Mouse (Mus musculus) limb, embryonic 11.5 days (tissue): ENCODE data around the gene Orc6. TPM values are rescaled to one million over a fixed set of nuclear protein-coding genes. Genes with fewer than 3 reads are reported as not detected.

Experiments
- ATAC-seq: fragments of 200-750 bp; cut with Nextera tagmentation; 2 replicates; pipeline ENCODE4 v1.8.0; 2017; ENCODE audit warnings: low read depth; ENCODE audit not compliant: insufficient number of reproducible peaks, low FRiP score, low TSS enrichment
- DNase-seq: peaks from one replicate; pipeline ENCODE4 v3.0.0-alpha.2; 2015; ENCODE audit warnings: low spot score
- H3K27ac ChIP-seq: fragments of 300-500 bp; sonication (generic); replicated peaks from 2 replicates; pipeline ENCODE4 v1.5.1; 2014; ENCODE audit warnings: low read depth, mild to moderate bottlenecking, low read length
- H3K27me3 ChIP-seq: fragments of 300-500 bp; sonication (generic); 2 replicates; pipeline ENCODE4 v1.6.1; 2014; ENCODE audit warnings: mild to moderate bottlenecking, low read length, mixed read lengths; ENCODE audit not compliant: control insufficient read depth, insufficient read depth
- H3K36me3 ChIP-seq: fragments of 300-500 bp; sonication (generic); 2 replicates; pipeline ENCODE4 v1.6.1; 2014; ENCODE audit warnings: mild to moderate bottlenecking, low read length, moderate library complexity, mixed read lengths; ENCODE audit not compliant: control insufficient read depth, insufficient read depth
- H3K4me1 ChIP-seq: fragments of 300-500 bp; sonication (generic); 2 replicates; pipeline ENCODE4 v1.6.1; 2014; ENCODE audit warnings: low read length, mixed read lengths; ENCODE audit not compliant: control insufficient read depth, insufficient read depth
- H3K4me2 ChIP-seq: fragments of 300-500 bp; sonication (generic); 2 replicates; pipeline ENCODE4 v1.6.1; 2014; ENCODE audit warnings: low read depth, mild to moderate bottlenecking, moderate library complexity; ENCODE audit not compliant: severe bottlenecking
- H3K4me3 ChIP-seq: fragments of 300-500 bp; sonication (generic); 2 replicates; pipeline ENCODE4 v1.5.1; 2014; ENCODE audit warnings: low read depth, low read length
- H3K9ac ChIP-seq: fragments of 300-500 bp; sonication (generic); 2 replicates; pipeline ENCODE4 v1.6.1; 2014; ENCODE audit warnings: mild to moderate bottlenecking, low read length
- H3K9me3 ChIP-seq: fragments of 300-500 bp; sonication (generic); 2 replicates; pipeline ENCODE4 v1.6.1; 2016; ENCODE audit warnings: low read length; ENCODE audit not compliant: control insufficient read depth
- WGBS: fragments of 180-500 bp; shearing (Covaris S2); extraction: QIAGEN DNeasy Blood & Tissue Kit; methylation state at CpG from one replicate; pipeline ENCODE4 v1.1.7; 2014; 5-methylcytosine and 5-hydroxymethylcytosine counted together
- polyA plus RNA-seq: library from polyadenylated mRNA; unstranded; fragments of >200 nt; fragmentation: Nextera tagmentation; extraction: Ambion mirVana; gene quantifications from 2 replicates; pipeline ENCODE4 v1.2.1, GENCODE M21; 2014

The Orc6 gene
- polyA plus RNA-seq, 1 experiment from 2014 or later, result 158 TPM

GRCm38 (mm10) chr8:85339871-85340573 lies 40.6 kb downstream of the Orc6 start:
- Histone ChIP-seq H3K27me3 (no peaks in the 10 kb centered on the region), H3K4me1 (no peaks in the 10 kb centered on the region), H3K27ac (no peak overlapping the region), H3K4me3 (no peak overlapping the region), H3K9me3 (no peaks in the 10 kb centered on the region), H3K4me2 (no peak overlapping the region), H3K9ac (no peak overlapping the region), H3K36me3 (no peaks in the 10 kb centered on the region)
- 72% methylated on average over 5 of the region's 5 CpGs for WGBS
- DNase-seq (no peak), ATAC-seq (no peak)

DNA sequence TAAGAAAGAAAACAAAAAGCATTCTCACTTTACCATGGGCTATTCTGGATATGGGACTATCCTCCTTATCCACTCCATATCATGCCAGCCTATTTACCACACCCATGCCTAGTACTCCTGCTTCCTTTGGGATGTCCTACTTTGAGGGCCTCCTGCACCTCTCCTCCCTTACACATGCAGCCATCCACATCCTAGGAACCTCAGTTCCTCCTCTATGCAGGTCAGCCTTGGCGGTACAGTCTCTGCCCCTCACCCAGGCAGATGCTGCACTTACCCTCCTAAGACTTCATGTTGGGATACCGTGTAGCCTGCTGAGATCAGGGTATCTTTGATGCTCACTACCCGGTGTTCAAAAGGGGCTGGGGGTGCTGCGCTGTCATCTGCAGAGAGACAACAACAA lies 53.9 kb downstream of the Orc6 start:
- WGBS, result 75% methylated on average over 4 of the region's 4 CpGs
- no peak overlapping the region for H3K4me2 ChIP-seq
- no peaks in the 10 kb centered on the region for H3K36me3 ChIP-seq
- no peaks in the 10 kb centered on the region for H3K9me3 ChIP-seq
- ATAC-seq, result no peak
- no peaks in the 10 kb centered on the region for H3K27me3 ChIP-seq
- H3K9ac ChIP-seq, result no peak overlapping the region
- no peak for DNase-seq
- H3K4me1 ChIP-seq, result no peaks in the 10 kb centered on the region
- H3K4me3 ChIP-seq, result no peak overlapping the region
- no peak overlapping the region for H3K27ac ChIP-seq

Other genes starting within 250 kb of the Orc6 start
- 21.0 and 21.2 TPM in 2 replicates for gene Fbxw9, start 239.6 kb upstream of the Orc6 start, polyA plus RNA-seq
- 0.75 TPM in 1 of 2 replicates, not detected in the other for gene Gm5741, start 231.7 kb upstream of the Orc6 start, polyA plus RNA-seq
- gene Dhps, start 227.9 kb upstream of the Orc6 start, polyA plus RNA-seq, result 69.4 and 73.8 TPM in 2 replicates
- 112 and 115 TPM in 2 replicates for gene Wdr83os, start 218.9 kb upstream of the Orc6 start, polyA plus RNA-seq
- 54.9 and 57.7 TPM in 2 replicates for gene Wdr83, start 218.3 kb upstream of the Orc6 start, polyA plus RNA-seq
- 22.1 and 23.4 TPM in 2 replicates for gene Man2b1, start 216.4 kb upstream of the Orc6 start, polyA plus RNA-seq
- 2.1 and 2.3 TPM in 2 replicates for gene Zfp791, start 176.5 kb upstream of the Orc6 start, polyA plus RNA-seq
- not detected in 2 replicates for gene Cks1brt, start 147.7 kb upstream of the Orc6 start, polyA plus RNA-seq
- not detected in 2 replicates for gene Olfr371, start 73.6 kb upstream of the Orc6 start, polyA plus RNA-seq
- 137 and 150 TPM in 2 replicates for gene Vps35, start 170 bp downstream of the Orc6 start, polyA plus RNA-seq
- gene Mylk3, start 86.7 kb downstream of the Orc6 start, polyA plus RNA-seq, result 1.4 and 1.7 TPM in 2 replicates
- 45.0 and 48.8 TPM in 2 replicates for gene 4921524J17Rik, start 133.2 kb downstream of the Orc6 start, polyA plus RNA-seq
- 62.5 and 73.6 TPM in 2 replicates for gene Gpt2, start 192.9 kb downstream of the Orc6 start, polyA plus RNA-seq